Mouse (Mus musculus) CH12.LX (cell line): ENCODE measurements around the gene Gm37240.

Experiments used
- CTCF ChIP-seq, 2 experiments: IDR thresholded peaks in 1 of 2; conservative IDR thresholded peaks in 1 of 2; 2 replicates each; pipeline ENCODE4 v1.5.1; 2011 to 2012; ENCODE audit warnings: low read depth in 2 of 2, low read length in 2 of 2, improper control_type of control experiment in 1 of 2, inconsistent platforms in 1 of 2, mild to moderate bottlenecking in 1 of 2, moderate library complexity in 1 of 2
- MEF2A ChIP-seq: IDR thresholded peaks from 2 replicates; pipeline ENCODE4 v1.6.1; 2014; ENCODE audit warnings: low read depth, mild to moderate bottlenecking, inconsistent platforms, low read length, improper control_type of control experiment, borderline replicate concordance
- POLR2A ChIP-seq: IDR thresholded peaks from 2 replicates; pipeline ENCODE4 v1.6.1; 2011; ENCODE audit warnings: low read depth, mild to moderate bottlenecking, improper control_type of control experiment, low read length
- POLR2AphosphoS2 ChIP-seq: IDR thresholded peaks from 2 replicates; pipeline ENCODE4 v1.6.1; 2011; ENCODE audit warnings: low read depth, low read length, improper control_type of control experiment
- SIN3A ChIP-seq: IDR thresholded peaks from 2 replicates; pipeline ENCODE4 v1.6.1; 2012; ENCODE audit warnings: low read length, improper control_type of control experiment, inconsistent platforms
- USF2 ChIP-seq: conservative IDR thresholded peaks from 2 replicates; pipeline ENCODE4 v1.6.1; 2011; ENCODE audit warnings: low read depth, low read length, improper control_type of control experiment
- ZC3H11A ChIP-seq: IDR thresholded peaks from 2 replicates; pipeline ENCODE4 v1.6.1; 2012; ENCODE audit warnings: low read depth, mild to moderate bottlenecking, inconsistent platforms, low read length, improper control_type of control experiment

DNA sequence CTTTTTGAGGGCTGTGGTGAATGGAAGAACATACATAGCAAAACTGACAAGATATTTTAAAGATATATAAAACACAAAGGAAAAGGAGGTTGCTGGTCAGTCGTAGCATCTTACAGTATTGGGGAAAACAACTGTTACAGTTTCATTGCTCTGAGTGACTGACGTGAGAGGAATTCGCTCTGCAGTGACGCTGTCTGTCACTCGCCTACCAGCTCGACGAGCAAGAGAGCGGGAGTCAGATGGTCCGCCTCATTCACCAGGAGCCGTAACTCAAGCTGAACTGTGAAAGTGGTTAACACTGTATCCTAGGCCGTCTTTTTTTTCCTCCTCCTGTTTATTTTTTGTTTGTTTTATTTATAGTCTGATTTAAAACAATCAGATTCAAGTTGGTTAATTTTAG lies 908.6 kb downstream of the Gm37240 start:
- TF ChIP-seq POLR2A, result no peak
- no peak for TF ChIP-seq MEF2A
- no peak for TF ChIP-seq POLR2AphosphoS2
- no peak for TF ChIP-seq ZC3H11A
- no peak for TF ChIP-seq USF2
- no peak for TF ChIP-seq SIN3A
- no peak for TF ChIP-seq CTCF (conservative IDR thresholded peaks at IDR 0.05 in 1 of 2, IDR thresholded peaks at IDR 0.05 in 1 of 2; ENCODE audit: low read depth in 2 of 2, low read length in 2 of 2)
